Comparison of ENCODE assay signal across 9 mouse cellular contexts in the genomic region with DNA sequence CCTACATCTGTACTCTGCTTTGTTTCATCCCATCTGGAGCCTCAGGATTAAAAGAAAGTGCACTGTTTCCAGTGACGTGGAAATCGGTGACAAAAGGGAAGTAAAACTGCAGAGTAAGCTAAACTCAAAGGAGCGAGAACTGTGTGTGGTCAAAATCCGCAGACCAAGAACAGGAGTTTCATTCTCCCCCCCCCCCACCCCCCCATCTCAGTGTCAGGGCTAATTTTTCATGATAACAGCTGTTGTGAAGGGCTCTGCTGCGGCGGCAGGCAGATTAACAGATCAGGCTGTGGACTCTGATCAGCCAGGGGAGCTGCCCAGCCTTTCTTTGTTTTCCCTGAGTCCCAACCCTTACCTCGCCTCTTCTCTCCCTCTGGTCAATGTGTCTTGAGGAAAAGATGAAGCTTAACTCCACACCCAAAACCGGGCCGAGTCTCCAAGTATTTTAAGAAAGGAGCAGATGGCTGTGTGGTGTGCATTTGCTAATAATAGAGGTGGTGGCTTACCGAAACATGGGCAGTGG. TPM values are rescaled to one million over a fixed set of nuclear protein-coding genes. Genes with fewer than 3 reads are reported as not detected.
A peak's percentile ranks its signal among the peaks of the same experiment; 100 is the strongest.
DNase-seq lines count a peak whose midpoint lies in the region; ATAC-seq lines count a peak whose summit lies in the region.
"Had no signal": no experiment of that assay in that cellular context is flagged by ENCODE, and none has a peak within 500 bp of the region (broad histone marks: within the 10 kb centered on the region; RNA-seq: fewer than 3 reads in every experiment).

No protein-coding gene starts in this region.

- ATAC-seq in heart, embryonic 13.5 days (ENCODE audit: extremely low read depth, insufficient number of reproducible peaks, low FRiP score, low TSS enrichment), result no peak
- no peak for ATAC-seq in heart, embryonic 11.5 days (replicated peaks; ENCODE audit: insufficient number of reproducible peaks, low FRiP score, low TSS enrichment)
- peak; percentile 92 for ATAC-seq in megakaryocyte progenitor cell, adult 5-6 weeks (replicated peaks; ENCODE audit: poor library complexity)

- WGBS in heart, embryonic 13.5 days, result 45% methylated on average over 10 of the region's 10 CpGs
- whole genome bisulfite sequencing in heart, embryonic 11.5 days (ENCODE audit: insufficient replicate concordance), result 43% methylated on average over 10 of the region's 10 CpGs

- DNase-seq in spleen, postnatal 36 days (ENCODE audit: low spot score in 2 of 2), result peak; percentile 15 to 28
- DNase-seq in spleen, postnatal 14 days (ENCODE audit: low spot score in 2 of 2), result no peak
- no peak for DNase-seq in thymus, postnatal 36 days
- DNase-seq in urinary bladder, adult 2 months (ENCODE audit: low spot score), result no peak
- DNase-seq in cerebellum, postnatal 10 days, result no peak

- H3K4me2 ChIP-seq in heart, embryonic 13.5 days, result no peak overlapping the region
- no peak overlapping the region for H3K4me2 ChIP-seq in heart, embryonic 11.5 days
- H3K4me2 ChIP-seq: limb, embryonic 15.5 days had no signal

- H3K4me1 ChIP-seq in heart, embryonic 13.5 days, result no peaks in the 10 kb centered on the region
- H3K4me1 ChIP-seq in heart, embryonic 11.5 days (ENCODE audit: control insufficient read depth, insufficient read depth, low read length), result no peaks in the 10 kb centered on the region
- H3K4me1 ChIP-seq: limb, embryonic 15.5 days had no signal

- no peaks in the 10 kb centered on the region for H3K9me3 ChIP-seq in heart, embryonic 13.5 days
- H3K9me3 ChIP-seq in heart, embryonic 11.5 days (replicated peaks; ENCODE audit: control insufficient read depth, low read length), result no peaks in the 10 kb centered on the region
- H3K9me3 ChIP-seq: limb, embryonic 15.5 days had no signal

- no peaks in the 10 kb centered on the region for H3K36me3 ChIP-seq in heart, embryonic 13.5 days
- no peaks in the 10 kb centered on the region for H3K36me3 ChIP-seq in heart, embryonic 11.5 days (ENCODE audit: control insufficient read depth, insufficient read depth, low read length)
- H3K36me3 ChIP-seq: limb, embryonic 15.5 days had no signal

- 0 out of 2 replicates have a peak overlapping the region, but pooled peaks have one; percentile 19 for H3K9ac ChIP-seq in heart, embryonic 13.5 days
- no peak overlapping the region for H3K9ac ChIP-seq in heart, embryonic 11.5 days (ENCODE audit: low read depth, low read length)
- H3K9ac ChIP-seq: limb, embryonic 15.5 days had no signal

- H3K4me3 ChIP-seq in heart, embryonic 13.5 days, result no peak overlapping the region
- no peak overlapping the region for H3K4me3 ChIP-seq in heart, embryonic 11.5 days (ENCODE audit: low read depth, low read length)
- H3K4me3 ChIP-seq: limb, embryonic 15.5 days had no signal

- H3K27ac ChIP-seq in heart, embryonic 13.5 days (replicated peaks), result no peak overlapping the region
- no peak overlapping the region for H3K27ac ChIP-seq in heart, embryonic 11.5 days (ENCODE audit: low read depth, low read length)
- H3K27ac ChIP-seq: limb, embryonic 15.5 days had no signal

- 0 out of 2 replicates have a peak, but pooled peaks cover under 1% of the 10 kb centered on the region for H3K27me3 ChIP-seq in heart, embryonic 13.5 days (replicated peaks)
- H3K27me3 ChIP-seq in heart, embryonic 11.5 days (ENCODE audit: control insufficient read depth, insufficient read depth, low read length), result no peaks in the 10 kb centered on the region
- H3K27me3 ChIP-seq: limb, embryonic 15.5 days had no signal

RNA-seq across cellular contexts. Expression of gene Dnajc13, which starts 6.7 kb away (rescaled TPM):
- 14.5 and 15.1 TPM in 2 replicates for polyA plus RNA-seq in heart, embryonic 13.5 days (2015; fragmentation: Nextera tagmentation; extraction: Ambion mirVana)
- polyA plus RNA-seq in heart, embryonic 11.5 days (2014; fragmentation: Nextera tagmentation; extraction: Ambion mirVana), result 24.2 and 31.9 TPM in 2 replicates
- total RNA-seq in megakaryocyte progenitor cell, adult 5-6 weeks (2015), result 91.6 and 107 TPM in 2 replicates
- 52.1 and 55.5 TPM in 2 replicates for total RNA-seq in megakaryocyte progenitor cell, adult 5-6 weeks (2017)
- 38.8 and 46.8 TPM in 2 replicates for polyA plus RNA-seq in urinary bladder, adult 2 months (2012; rRNA removed)

Comparison
In these comparisons a context has a peak if more than half of its experiments do, and no peak if none do; other contexts are left out.
1. DNase-seq: peak in spleen, postnatal 36 days (2 of 2); none in spleen, postnatal 14 days (0 of 2), thymus, postnatal 36 days (0 of 2), urinary bladder, adult 2 months (single experiment) and cerebellum, postnatal 10 days (0 of 2).